In genomic region chr16:9255351-9255750, GRCm38 (mm10) we compare ENCODE assay signal across 28 mouse cellular contexts.
DNase-seq lines count a peak whose midpoint lies in the region; ATAC-seq and TF ChIP-seq lines count a peak whose summit lies in the region.
"Had no signal": no experiment of that assay in that cellular context is flagged by ENCODE, and none has a peak within 500 bp of the region (broad histone marks: within the 10 kb centered on the region; RNA-seq: fewer than 3 reads in every experiment).

No protein-coding gene starts in this region.

- TF ChIP-seq CTCF in left cerebral cortex, adult 2 months (IDR thresholded peaks at IDR 0.05), result no peak

- 0 out of 2 replicates have a peak overlapping the region, but pooled peaks have one; percentile 19 for H3K27ac ChIP-seq in left cerebral cortex, adult 2 months
- H3K27ac ChIP-seq: embryonic facial prominence, embryonic 15.5 days; heart, adult 2 months; heart, embryonic 13.5 days; hindbrain, embryonic 14.5 days; hindbrain, postnatal 0 days had no signal

- DNase-seq in frontal cortex, postnatal 36 days (ENCODE audit: low spot score in 2 of 2), result no peak
- DNase-seq in left cerebral cortex, adult 2 months (ENCODE audit: extremely low spot score in 1 of 2, low spot score in 2 of 2), result no peak
- no peak for DNase-seq in left cerebral cortex, postnatal 4 days
- DNase-seq in brain, adult 2 months (ENCODE audit: low read depth, low spot score), result peak; percentile 54
- no peak for DNase-seq in thymus, adult 18-20 months
- DNase-seq: adrenal gland, postnatal 10 days; adrenal gland, postnatal 36 days; B cell, adult 2 months; cerebellum, adult 11 months; cerebellum, adult 2 months; cerebellum, adult 9-11 months; cerebellum, postnatal 25 days; embryo, embryonic 11 days; forebrain, postnatal 0 days; gastrocnemius, postnatal 14 days; heart, adult 2 months; heart, postnatal 14 days; heart, postnatal 4 days; kidney, adult 18-20 months; kidney, adult 9 months had no signal

- H3K4me3 ChIP-seq in left cerebral cortex, adult 2 months, result no peak overlapping the region
- H3K4me3 ChIP-seq: embryonic facial prominence, embryonic 15.5 days; heart, adult 2 months; heart, embryonic 13.5 days had no signal

- intact Hi-C loops in left cerebral cortex, adult 2 months (cut with DNase I), result no loop called here
- intact Hi-C loops in left cerebral cortex, postnatal 4 days (cut with DNase I), result no loop called here

- ATAC-seq in frontal cortex, adult (ENCODE audit: low TSS enrichment), result peak; percentile 31; the same call in 1 of the 2 replicates
- ATAC-seq: forebrain, embryonic 14.5 days; forebrain, postnatal 0 days; hindbrain, postnatal 0 days; inflammation-experienced regulatory T-cells, adult 6 months; intestine, embryonic 16.5 days had no signal
